Mouse (Mus musculus) olfactory bulb, adult 2 months (tissue): ENCODE data around the gene Ogt.

Source experiments
- CTCF ChIP-seq: fragments of 200-500 bp; IDR thresholded peaks from 2 replicates; pipeline ENCODE4 v1.5.1; 2012; ENCODE audit warnings: low read depth, mild to moderate bottlenecking, low read length, moderate library complexity; ENCODE audit not compliant: insufficient read depth
- POLR2A ChIP-seq: fragments of 200-500 bp; IDR thresholded peaks from 2 replicates; pipeline ENCODE4 v1.6.1; 2012; ENCODE audit warnings: mild to moderate bottlenecking, low read depth, low read length, moderate library complexity; ENCODE audit not compliant: insufficient read depth

GRCm38 (mm10) chrX:101640194-101641160, 617 bp downstream of the Ogt start:
- no peak for TF ChIP-seq CTCF
- TF ChIP-seq POLR2A = no peak; the same call in 1 of the 2 replicates
